Mouse (Mus musculus): ENCODE measurements around the gene Gprc5c.

- no peak for TF ChIP-seq POLR2A (IDR thresholded peaks at IDR 0.05; ENCODE audit: insufficient read depth, low read length)
- TF ChIP-seq CTCF (IDR thresholded peaks at IDR 0.05; ENCODE audit: low read depth, low read length), result no peak
- TF ChIP-seq EP300 (IDR thresholded peaks at IDR 0.05; ENCODE audit: insufficient read depth, low read depth, low read length), result no peak
These were observed 47.0 kb upstream of the Gprc5c start for GRCm38 (mm10) chr11:114803990-114804389.
